Mouse (Mus musculus) lung, adult 2 months (tissue): ENCODE measurements at regions not wholly inside any gene's neighbourhood (a gene's known extent, or its start where the extent isn't known, plus 50 kb on each side); places are given as distances from the start of the nearest gene placed in this dataset.

Experiments used
- CTCF ChIP-seq: fragments of 200-500 bp; IDR thresholded peaks from 2 replicates; pipeline ENCODE4 v1.5.1; 2011; ENCODE audit warnings: mild to moderate bottlenecking, low read length, control low read depth; ENCODE audit not compliant: insufficient read depth
- POLR2A ChIP-seq: fragments of 200-500 bp; IDR thresholded peaks from 2 replicates; pipeline ENCODE4 v1.6.1; 2011; ENCODE audit warnings: low read depth, mild to moderate bottlenecking, control low read depth, low read length, borderline replicate concordance; ENCODE audit errors: extremely low read depth

- TF ChIP-seq CTCF, result peak; percentile 44
- no peak for TF ChIP-seq POLR2A
Measured at GRCm38 (mm10) chrX:7473814-7474213, 98.2 kb upstream of the Usp27x start.
